Mouse (Mus musculus) small intestine, adult 2 months (tissue): ENCODE measurements around the gene Arsb. TPM values are rescaled to one million over a fixed set of nuclear protein-coding genes. Genes with fewer than 3 reads are reported as not detected.
A peak's percentile ranks its signal among the peaks of the same experiment; 100 is the strongest.
"Not testable (repeated sequence)": the region's sequence is repeated elsewhere in the genome, so short reads cannot be mapped to it uniquely, and the experiment has no call there.

Experiments used
- H3K27ac ChIP-seq: fragments of 200-500 bp; 2 replicates; pipeline ENCODE4 v1.5.1; 2012; ENCODE audit warnings: low read depth, low read length, control low read depth, inconsistent platforms; ENCODE audit not compliant: insufficient read depth
- H3K27me3 ChIP-seq: fragments of 200-500 bp; 2 replicates; pipeline ENCODE4 v1.6.1; 2012; ENCODE audit warnings: mild to moderate bottlenecking, moderate library complexity, low read length, inconsistent platforms; ENCODE audit not compliant: control insufficient read depth, insufficient read depth
- H3K36me3 ChIP-seq: fragments of 200-500 bp; 2 replicates; pipeline ENCODE4 v1.6.1; 2012; ENCODE audit warnings: mild to moderate bottlenecking, low read length, control low read depth, inconsistent platforms; ENCODE audit not compliant: control insufficient read depth, insufficient read depth
- H3K4me1 ChIP-seq: fragments of 200-500 bp; 2 replicates; pipeline ENCODE4 v1.6.1; 2012; ENCODE audit warnings: low read length, inconsistent platforms, mixed read lengths; ENCODE audit not compliant: control insufficient read depth, insufficient read depth, insufficient read length
- H3K4me3 ChIP-seq: fragments of 200-500 bp; 2 replicates; pipeline ENCODE4 v1.5.1; 2012; ENCODE audit warnings: low read depth, mild to moderate bottlenecking, control low read depth, inconsistent platforms, low read length, moderate library complexity
- CTCF ChIP-seq: fragments of 200-500 bp; IDR thresholded peaks from 2 replicates; pipeline ENCODE4 v1.5.1; 2012; ENCODE audit warnings: low read depth, mild to moderate bottlenecking, control low read depth, inconsistent platforms, low read length, moderate library complexity, mixed read lengths; ENCODE audit not compliant: insufficient replicate concordance, insufficient read length; ENCODE audit errors: extremely low read depth
- POLR2A ChIP-seq: fragments of 200-500 bp; IDR thresholded peaks from 2 replicates; pipeline ENCODE4 v1.6.1; 2012; ENCODE audit warnings: low read depth, mild to moderate bottlenecking, control low read depth, inconsistent platforms, low read length, moderate library complexity
- WGBS: fragments of 180-500 bp; shearing (Covaris S2); methylation state at CpG from one replicate; pipeline ENCODE4 v1.1.7; 2018; 5-methylcytosine and 5-hydroxymethylcytosine counted together
- polyA plus RNA-seq: library from polyadenylated mRNA; depleted of rRNA; stranded (reverse); fragments of >200 nt; gene quantifications from 2 replicates; pipeline ENCODE4 v1.2.3, GENCODE M21; 2012

Arsb gene
- polyA plus RNA-seq, 1 experiment = 6.3 TPM

DNA sequence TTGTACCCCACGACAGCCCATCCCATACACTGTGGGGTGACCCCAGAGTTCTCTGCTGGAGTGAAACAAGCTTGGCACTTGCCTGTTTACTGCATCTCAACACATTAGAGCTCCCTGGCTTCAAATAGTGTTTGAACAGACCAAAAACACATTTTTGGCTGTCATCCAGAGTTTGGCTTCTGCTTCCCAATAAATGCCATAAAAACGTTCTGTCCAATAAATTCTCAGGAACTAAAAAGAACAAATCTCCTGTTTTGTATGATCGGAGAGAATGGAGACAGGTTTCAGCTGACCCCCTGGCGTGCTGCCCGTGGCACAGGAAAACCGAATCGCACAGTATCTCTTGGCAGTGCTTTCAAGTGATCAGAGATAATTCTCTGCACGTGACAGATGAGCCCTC lies 16.2 kb downstream of the Arsb start:
- Histone ChIP-seq H3K4me3 (no peak overlapping the region), H3K27ac (no peak overlapping the region), H3K27me3 (no peaks in the 10 kb centered on the region), H3K36me3 (no peaks in the 10 kb centered on the region), H3K4me1 (0 out of 2 replicates have a peak, but pooled peaks cover 2% of the 10 kb centered on the region)
- 34% methylated on average over 8 of the region's 8 CpGs for WGBS
- TF ChIP-seq POLR2A (no peak), CTCF (no peak)

DNA sequence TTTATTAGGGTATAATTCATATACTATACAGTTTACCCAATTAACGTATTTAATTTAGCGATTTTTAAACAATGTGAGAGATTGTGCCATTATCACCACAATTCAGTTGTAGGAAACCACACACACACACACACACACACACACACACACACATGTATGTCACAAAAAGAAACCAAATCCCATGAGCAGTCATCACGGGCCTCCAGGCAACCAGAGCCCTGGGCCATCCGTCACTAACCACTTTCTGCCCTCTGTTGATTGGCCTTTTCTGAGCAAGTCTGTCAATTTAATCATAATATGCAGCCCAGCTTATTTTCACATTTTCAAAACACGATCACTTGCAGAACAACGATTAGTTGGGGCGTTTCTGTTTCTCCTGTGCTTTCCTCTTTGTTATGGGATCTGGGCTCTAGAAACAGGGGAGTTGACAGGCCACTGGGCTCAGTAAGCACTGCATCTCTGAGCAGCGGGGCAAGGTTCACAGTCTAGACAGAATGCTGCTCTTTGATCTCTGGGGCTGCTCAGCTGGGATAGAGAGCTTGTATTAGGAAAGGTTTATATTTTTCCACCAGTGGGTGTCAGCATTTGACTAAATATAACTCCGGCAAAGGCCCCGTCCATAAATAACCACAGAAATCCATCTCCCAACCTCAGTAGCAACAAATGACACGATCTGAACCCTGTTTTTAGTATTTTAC lies 21.7 kb downstream of the Arsb start:
- TF ChIP-seq CTCF = peak; percentile 18; the same call in 1 of the 2 replicates
- no peak for TF ChIP-seq POLR2A
- no peaks in the 10 kb centered on the region; the same call in 1 of the 2 replicates for H3K36me3 ChIP-seq
- no peaks in the 10 kb centered on the region for H3K4me1 ChIP-seq
- WGBS = 37% methylated on average over 11 of the region's 11 CpGs
- H3K27me3 ChIP-seq = no peaks in the 10 kb centered on the region
- no peak overlapping the region for H3K27ac ChIP-seq
- no peak overlapping the region for H3K4me3 ChIP-seq

DNA sequence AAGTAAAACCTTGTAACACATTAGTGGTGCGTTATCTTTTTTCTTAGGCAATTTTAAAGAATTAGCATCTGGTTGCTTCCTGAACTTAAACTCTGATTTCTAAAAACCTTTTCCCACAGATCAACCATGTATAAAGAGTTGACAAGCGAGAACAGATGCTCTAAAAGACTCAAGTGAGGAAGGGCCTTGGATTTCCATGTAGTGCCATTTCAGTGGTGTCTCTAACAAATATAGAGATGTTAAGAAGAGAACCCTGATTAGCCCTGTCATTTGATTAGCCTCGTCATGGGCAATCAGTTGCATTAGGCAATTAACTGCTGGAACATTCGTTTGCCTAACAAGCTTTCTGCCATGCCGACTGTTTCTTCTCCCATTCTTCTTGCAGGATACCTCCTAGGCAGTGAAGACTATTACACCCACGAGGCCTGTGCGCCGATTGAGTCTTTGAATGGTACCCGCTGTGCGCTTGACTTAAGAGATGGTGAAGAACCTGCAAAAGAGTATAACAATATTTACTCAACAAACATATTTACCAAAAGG lies 22.3 kb downstream of the Arsb start:
- no peaks in the 10 kb centered on the region for H3K27me3 ChIP-seq
- 88% methylated on average over 10 of the region's 10 CpGs for WGBS
- H3K4me3 ChIP-seq = no peak overlapping the region
- no peaks in the 10 kb centered on the region; the same call in 1 of the 2 replicates for H3K36me3 ChIP-seq
- no peaks in the 10 kb centered on the region for H3K4me1 ChIP-seq
- TF ChIP-seq CTCF (no peak), POLR2A (no peak)
- no peak overlapping the region for H3K27ac ChIP-seq

DNA sequence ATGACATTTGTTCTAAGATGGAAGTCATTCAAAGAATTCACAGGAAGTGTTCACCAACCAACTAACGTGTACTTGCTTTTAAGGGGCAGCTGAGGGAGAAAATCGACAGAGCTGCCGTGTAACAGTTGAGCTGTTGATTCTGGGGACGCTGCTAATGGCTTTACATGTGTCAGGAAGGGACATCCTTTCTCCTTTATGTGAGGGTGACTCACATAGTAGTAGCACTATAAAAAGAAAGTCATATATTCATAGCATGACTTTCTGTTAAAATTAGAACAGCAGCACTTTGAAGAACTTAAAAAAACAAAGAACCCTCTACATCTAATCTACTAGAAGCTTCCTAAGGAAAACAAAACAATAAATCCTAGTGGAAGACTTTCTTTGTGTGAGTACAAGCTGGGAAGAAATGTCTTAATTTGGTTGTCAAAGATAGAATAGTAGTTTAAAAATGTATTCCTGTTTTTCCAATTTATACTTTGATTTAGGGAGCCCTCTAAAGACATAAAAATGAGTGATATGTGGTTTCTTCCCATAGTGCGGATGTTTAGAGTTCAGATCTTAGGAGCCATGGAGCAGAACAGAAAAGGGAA lies 25.7 kb downstream of the Arsb start:
- TF ChIP-seq POLR2A (no peak), CTCF (no peak)

DNA sequence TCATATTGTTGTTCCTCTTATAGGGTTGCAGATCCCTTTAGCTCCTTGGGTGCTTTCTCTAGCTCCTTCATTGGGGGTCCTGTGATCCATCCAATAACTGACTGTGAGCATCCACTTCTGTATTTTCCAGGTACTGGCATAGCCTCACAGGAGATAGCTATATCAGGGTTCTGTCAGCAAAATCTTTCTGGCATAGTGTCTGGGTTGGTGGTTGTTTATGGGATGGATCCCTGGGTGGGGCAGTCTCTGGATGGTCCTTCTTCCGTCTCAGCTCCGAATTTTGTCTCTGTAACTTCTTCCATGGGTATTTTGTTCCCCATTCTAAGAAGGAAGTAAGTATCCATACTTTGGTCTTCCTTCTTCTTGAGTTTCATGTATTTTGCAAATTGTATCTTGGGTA lies 38.9 kb downstream of the Arsb start:
- H3K36me3 ChIP-seq, H3K4me1 ChIP-seq, H3K27me3 ChIP-seq, H3K27ac ChIP-seq, H3K4me3 ChIP-seq: not testable (repeated sequence)
- WGBS = 94% methylated on average over 2 of the region's 2 CpGs

More for the DNA sequence above, 25.7 kb downstream of the Arsb start:
- H3K4me3 ChIP-seq = no peak overlapping the region
- no peaks in the 10 kb centered on the region for H3K27me3 ChIP-seq
- no peak overlapping the region for H3K27ac ChIP-seq
- no peaks in the 10 kb centered on the region; the same call in 1 of the 2 replicates for H3K36me3 ChIP-seq
- H3K4me1 ChIP-seq = no peaks in the 10 kb centered on the region
- WGBS = 85% methylated on average over 5 of the region's 5 CpGs

DNA sequence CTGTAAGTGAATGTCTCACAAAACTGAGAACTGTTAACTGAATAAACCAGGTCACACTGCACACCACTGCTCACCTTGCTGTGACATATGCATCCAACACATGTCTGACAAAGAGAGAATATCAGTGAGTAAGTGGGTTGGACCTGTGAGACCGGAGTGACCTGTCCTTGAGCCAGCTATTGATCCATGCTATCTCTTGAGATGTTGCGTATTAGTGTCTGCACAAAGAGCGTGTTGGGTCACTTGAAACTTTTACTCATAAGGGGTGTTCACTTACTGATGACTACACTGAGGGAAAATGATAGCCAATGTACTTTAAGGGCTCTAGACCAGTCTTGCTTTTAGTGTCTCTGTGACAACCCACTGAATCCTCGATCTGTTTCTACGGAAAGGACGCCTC lies 42.7 kb downstream of the Arsb start:
- TF ChIP-seq CTCF (no peak), POLR2A (no peak)
- Histone ChIP-seq H3K4me3 (no peak overlapping the region), H3K27me3 (no peaks in the 10 kb centered on the region), H3K36me3 (no peaks in the 10 kb centered on the region), H3K4me1 (no peaks in the 10 kb centered on the region), H3K27ac (no peak overlapping the region)
- 82% methylated on average over 6 of the region's 6 CpGs for WGBS

DNA sequence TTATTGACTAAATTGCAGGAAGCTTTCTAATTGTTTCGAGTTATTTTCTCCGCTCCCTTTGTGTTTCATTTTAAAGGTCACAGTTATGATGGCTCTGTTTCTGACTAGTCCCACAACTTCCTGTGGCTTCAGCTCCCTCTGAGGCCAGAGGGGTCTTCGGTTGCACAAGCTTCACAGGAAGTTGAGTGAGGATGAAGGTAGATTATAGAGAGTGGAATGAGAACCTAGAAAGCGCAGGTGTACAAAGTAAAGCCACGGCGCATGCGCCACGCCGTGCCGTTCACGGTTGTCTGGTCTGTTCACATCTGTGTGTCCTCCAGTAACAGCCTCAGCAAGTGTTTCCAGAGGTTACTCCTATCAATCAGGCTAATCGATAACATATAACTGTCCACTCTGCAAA lies 43.2 kb downstream of the Arsb start:
- TF ChIP-seq POLR2A = no peak
- TF ChIP-seq CTCF = no peak
- Histone ChIP-seq H3K4me3 (no peak overlapping the region), H3K36me3 (no peaks in the 10 kb centered on the region), H3K27ac (no peak overlapping the region), H3K4me1 (no peaks in the 10 kb centered on the region), H3K27me3 (no peaks in the 10 kb centered on the region)
- WGBS = 88% methylated on average over 12 of the region's 12 CpGs
